Mouse (Mus musculus) CH12.LX (cell line): ENCODE data around the gene Lmx1a.

Experiments used
- CHD2 ChIP-seq: IDR thresholded peaks from 2 replicates; pipeline ENCODE4 v1.6.1; 2011; ENCODE audit warnings: low read length, improper control_type of control experiment
- CTCF ChIP-seq, 2 experiments: IDR thresholded peaks in 1 of 2; conservative IDR thresholded peaks in 1 of 2; 2 replicates each; pipeline ENCODE4 v1.5.1; 2011 to 2012; ENCODE audit warnings: low read depth in 2 of 2, low read length in 2 of 2, improper control_type of control experiment in 1 of 2, inconsistent platforms in 1 of 2, mild to moderate bottlenecking in 1 of 2, moderate library complexity in 1 of 2
- ELF1 ChIP-seq: IDR thresholded peaks from 2 replicates; pipeline ENCODE4 v1.6.1; 2014; ENCODE audit warnings: low read depth, mild to moderate bottlenecking, inconsistent platforms, low read length, improper control_type of control experiment
- EP300 ChIP-seq: IDR thresholded peaks from 2 replicates; pipeline ENCODE4 v1.6.1; 2011; ENCODE audit warnings: low read length, improper control_type of control experiment
- HCFC1 ChIP-seq: IDR thresholded peaks from 2 replicates; pipeline ENCODE4 v1.6.1; 2012; ENCODE audit warnings: low read depth, mild to moderate bottlenecking, inconsistent platforms, low read length, improper control_type of control experiment
- IRF4 ChIP-seq: IDR thresholded peaks from 2 replicates; pipeline ENCODE4 v1.6.1; 2014; ENCODE audit warnings: low read depth, mild to moderate bottlenecking, inconsistent platforms, low read length, improper control_type of control experiment
- POLR2A ChIP-seq: IDR thresholded peaks from 2 replicates; pipeline ENCODE4 v1.6.1; 2011; ENCODE audit warnings: low read depth, mild to moderate bottlenecking, improper control_type of control experiment, low read length
- TBP ChIP-seq: conservative IDR thresholded peaks from 2 replicates; pipeline ENCODE4 v1.6.1; 2011; ENCODE audit warnings: low read depth, low read length, improper control_type of control experiment

- TF ChIP-seq POLR2A = no peak
- TF ChIP-seq HCFC1 = no peak
- TF ChIP-seq CTCF (conservative IDR thresholded peaks at IDR 0.05 in 1 of 2, IDR thresholded peaks at IDR 0.05 in 1 of 2; ENCODE audit: low read depth in 2 of 2, low read length in 2 of 2) = no peak
- TF ChIP-seq EP300 = no peak
- TF ChIP-seq ELF1 = no peak
- no peak for TF ChIP-seq CHD2
- no peak for TF ChIP-seq TBP
- no peak for TF ChIP-seq IRF4
These were observed 112.9 kb downstream of the Lmx1a start for GRCm38 (mm10) chr1:167801923-167802322.
